Mouse (Mus musculus) spleen, adult 2 months (tissue): ENCODE results near the gene Slc25a22.

ENCODE experiments used
- CTCF ChIP-seq: fragments of 200-500 bp; IDR thresholded peaks from 2 replicates; pipeline ENCODE4 v1.5.1; 2011; ENCODE audit warnings: mild to moderate bottlenecking, inconsistent platforms; ENCODE audit not compliant: insufficient read depth, insufficient read length, insufficient replicate concordance; ENCODE audit errors: extremely low read depth
- POLR2A ChIP-seq: fragments of 200-500 bp; IDR thresholded peaks from 2 replicates; pipeline ENCODE4 v1.6.1; 2011; ENCODE audit warnings: low read depth, low read length, inconsistent platforms

DNA sequence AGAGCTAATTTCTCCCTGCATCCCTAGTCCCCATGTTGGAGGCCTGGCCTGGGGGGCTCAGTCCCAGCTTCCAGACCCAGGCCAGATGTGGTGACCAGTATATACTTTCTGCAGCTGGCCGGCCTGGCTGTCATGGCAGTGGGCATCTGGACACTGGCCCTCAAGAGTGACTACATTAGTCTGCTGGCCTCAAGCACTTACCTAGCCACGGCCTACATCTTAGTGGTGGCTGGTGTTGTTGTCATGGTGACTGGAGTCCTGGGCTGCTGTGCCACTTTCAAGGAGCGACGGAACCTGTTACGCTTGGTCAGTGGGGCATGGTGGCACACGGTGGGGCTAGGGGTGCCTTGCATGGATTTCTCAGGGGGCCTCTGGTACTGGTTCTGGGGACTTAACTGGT lies 31.7 kb upstream of the Slc25a22 start:
- TF ChIP-seq CTCF (no peak), POLR2A (no peak)
